Mouse (Mus musculus) cerebellum, postnatal 10 days (tissue): ENCODE results near the gene Agxt.

ENCODE experiments used
- DNase-seq, 2 experiments: peaks; one replicate each; pipeline ENCODE4 v3.0.0; 2021; ENCODE audit warnings: mixed read lengths in 2 of 2

The Agxt gene

GRCm38 (mm10) chr1:93135036-93135526 is at the start of gene Agxt:
Gene Agxt, plus strand, starts transcription at chr1:93135240.
- no peak for DNase-seq

GRCm38 (mm10) chr1:93092582-93092981 is 42.5 kb upstream of the Agxt start:
- no peak for DNase-seq

- no peak for DNase-seq
Observed at GRCm38 (mm10) chr1:93098956-93099355, 36.1 kb upstream of the Agxt start.

GRCm38 (mm10) chr1:93100243-93100575 is 34.8 kb upstream of the Agxt start:
- peak; percentile 76 to 79 for DNase-seq

GRCm38 (mm10) chr1:93100576-93101491 is 34.2 kb upstream of the Agxt start:
- peak; percentile 85 to 87 for DNase-seq

GRCm38 (mm10) chr1:93101571-93102061 is 33.4 kb upstream of the Agxt start, which contains the start of gene Kif1a:
Gene Kif1a, minus strand, starts transcription at chr1:93101951.
- DNase-seq, result peak; percentile 93 to 96

- DNase-seq, result no peak
Observed at GRCm38 (mm10) chr1:93102700-93103099, 32.3 kb upstream of the Agxt start.

- DNase-seq, result peak; percentile 94 to 97
Observed at GRCm38 (mm10) chr1:93114713-93115463, 20.2 kb upstream of the Agxt start.

- DNase-seq, result peak in 1 of 2 experiments; percentile 30
Observed at GRCm38 (mm10) chr1:93115471-93115870, 19.6 kb upstream of the Agxt start.

GRCm38 (mm10) chr1:93118816-93119215 is 16.2 kb upstream of the Agxt start:
- DNase-seq, result no peak

GRCm38 (mm10) chr1:93123179-93123854 is 11.7 kb upstream of the Agxt start:
- DNase-seq, result no peak

- DNase-seq, result no peak
Observed at GRCm38 (mm10) chr1:93124066-93124465, 11.0 kb upstream of the Agxt start.

- DNase-seq, result no peak
Observed at GRCm38 (mm10) chr1:93125256-93125655, 9.8 kb upstream of the Agxt start.

GRCm38 (mm10) chr1:93128209-93128608 is 6.8 kb upstream of the Agxt start:
- DNase-seq, result no peak

- DNase-seq, result peak; percentile 87 to 89
Observed at GRCm38 (mm10) chr1:93128710-93129349, 6.2 kb upstream of the Agxt start.

GRCm38 (mm10) chr1:93130242-93130983 is 4.6 kb upstream of the Agxt start:
- no peak for DNase-seq

- DNase-seq, result no peak
Observed at GRCm38 (mm10) chr1:93132676-93133075, 2.4 kb upstream of the Agxt start.

- DNase-seq, result peak; percentile 51 to 55
Observed at GRCm38 (mm10) chr1:93138534-93138933, 3.5 kb downstream of the Agxt start.

GRCm38 (mm10) chr1:93139713-93140112 is 4.7 kb downstream of the Agxt start:
- no peak for DNase-seq

- no peak for DNase-seq
Observed at GRCm38 (mm10) chr1:93142871-93143270, 7.8 kb downstream of the Agxt start.

GRCm38 (mm10) chr1:93144176-93144575 is 9.1 kb downstream of the Agxt start:
- DNase-seq, result peak; percentile 39 to 66
